Mouse (Mus musculus) 3134 (cell line): ENCODE measurements around the gene Ubqln1.
A peak's percentile ranks its signal among the peaks of the same experiment; 100 is the strongest.

Experiments used
- DNase-seq: peaks from one replicate; pipeline ENCODE4 v3.0.0-alpha.2; 2011; ENCODE audit warnings: low spot score; ENCODE audit not compliant: insufficient read length; ENCODE audit errors: extremely low read depth

Gene Ubqln1

GRCm38 (mm10) chr13:58215592-58216341 lies at the start of gene Ubqln1:
TSS of gene Ubqln1 (minus strand) at chr13:58215653.
- peak; percentile 86 for DNase-seq

GRCm38 (mm10) chr13:58263546-58263945 lies 48.1 kb upstream of the Ubqln1 start:
- no peak for DNase-seq

- no peak for DNase-seq
These were observed 46.2 kb upstream of the Ubqln1 start for GRCm38 (mm10) chr13:58261674-58262073.

GRCm38 (mm10) chr13:58253268-58253667 lies 37.8 kb upstream of the Ubqln1 start:
- DNase-seq: no peak

- no peak for DNase-seq
These were observed 33.5 kb upstream of the Ubqln1 start for GRCm38 (mm10) chr13:58248957-58249356.

GRCm38 (mm10) chr13:58236536-58236935 lies 21.1 kb upstream of the Ubqln1 start:
- no peak for DNase-seq

- peak; percentile 14 for DNase-seq
These were observed 17.2 kb upstream of the Ubqln1 start for GRCm38 (mm10) chr13:58232611-58233010.

- DNase-seq: no peak
These were observed 16.6 kb upstream of the Ubqln1 start for GRCm38 (mm10) chr13:58232070-58232469.

GRCm38 (mm10) chr13:58228624-58229023 lies 13.2 kb upstream of the Ubqln1 start:
- DNase-seq: no peak

- no peak for DNase-seq
These were observed 10.2 kb upstream of the Ubqln1 start for GRCm38 (mm10) chr13:58225694-58226093.

GRCm38 (mm10) chr13:58220206-58220605 lies 4.8 kb upstream of the Ubqln1 start:
- DNase-seq: no peak

GRCm38 (mm10) chr13:58217536-58217935 lies 2.1 kb upstream of the Ubqln1 start:
- DNase-seq: no peak

GRCm38 (mm10) chr13:58216395-58216794 lies 942 bp upstream of the Ubqln1 start:
- no peak for DNase-seq

- DNase-seq: no peak
These were observed 231 bp downstream of the Ubqln1 start for GRCm38 (mm10) chr13:58215253-58215591.

- DNase-seq: no peak
These were observed 854 bp downstream of the Ubqln1 start for GRCm38 (mm10) chr13:58214346-58215252.

GRCm38 (mm10) chr13:58213801-58214200 lies 1.7 kb downstream of the Ubqln1 start:
- DNase-seq: no peak

GRCm38 (mm10) chr13:58212530-58212929 lies 2.9 kb downstream of the Ubqln1 start:
- DNase-seq: no peak

- no peak for DNase-seq
These were observed 5.0 kb downstream of the Ubqln1 start for GRCm38 (mm10) chr13:58210441-58210840.

GRCm38 (mm10) chr13:58206084-58206483 lies 9.4 kb downstream of the Ubqln1 start:
- no peak for DNase-seq

- DNase-seq: no peak
These were observed 10.5 kb downstream of the Ubqln1 start for GRCm38 (mm10) chr13:58204986-58205385.

- no peak for DNase-seq
These were observed 11.3 kb downstream of the Ubqln1 start for GRCm38 (mm10) chr13:58204202-58204601.

- no peak for DNase-seq
These were observed 12.6 kb downstream of the Ubqln1 start for GRCm38 (mm10) chr13:58202903-58203302.
